Mouse (Mus musculus) G1E-ER4 (cell line): ENCODE results near the gene Krt86. TPM values are rescaled to one million over a fixed set of nuclear protein-coding genes. Genes with fewer than 3 reads are reported as not detected.

ENCODE experiments used
- GATA1 ChIP-seq: IDR thresholded peaks from one replicate; pipeline ENCODE4 v1.8.0; 2012; ENCODE audit warnings: low read length, inconsistent platforms
- polyA plus RNA-seq: library from polyadenylated mRNA; stranded (reverse); fragments of >175 nt; gene quantifications from 2 replicates; pipeline ENCODE4 v1.2.3, GENCODE M21; 2012

The Krt86 gene
- polyA plus RNA-seq = not detected in 2 replicates

DNA sequence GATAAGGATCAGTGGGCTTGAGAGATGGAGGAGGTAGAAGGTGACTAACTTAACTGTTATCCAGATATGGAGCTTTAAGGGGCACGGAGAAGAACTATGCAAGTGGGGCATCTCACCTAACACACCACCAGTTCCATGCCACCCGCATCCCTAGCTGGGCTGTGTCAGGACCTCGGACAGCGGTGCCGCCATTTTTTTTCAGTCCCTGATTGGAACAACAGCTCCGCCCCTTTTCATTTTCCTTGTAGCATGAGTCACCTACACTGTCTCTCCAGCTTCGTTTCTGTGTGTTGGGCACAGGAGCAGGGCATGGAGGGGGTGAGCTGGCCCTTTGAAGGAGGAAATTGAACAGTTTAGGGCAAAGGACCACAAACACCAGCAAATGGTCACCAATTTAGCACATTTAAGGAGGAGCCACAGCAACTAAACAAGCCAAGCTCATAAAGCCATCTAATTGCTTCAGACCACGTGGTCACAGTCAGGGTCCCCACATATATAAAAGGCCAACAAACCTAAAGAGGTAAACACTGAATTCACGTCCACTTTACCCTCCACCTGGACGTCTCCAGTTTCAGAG lies at the start of gene Krt86:
Gene Krt86, plus strand, starts transcription at position 527 of the 577 bp plus-strand sequence.
- TF ChIP-seq GATA1 = no peak

DNA sequence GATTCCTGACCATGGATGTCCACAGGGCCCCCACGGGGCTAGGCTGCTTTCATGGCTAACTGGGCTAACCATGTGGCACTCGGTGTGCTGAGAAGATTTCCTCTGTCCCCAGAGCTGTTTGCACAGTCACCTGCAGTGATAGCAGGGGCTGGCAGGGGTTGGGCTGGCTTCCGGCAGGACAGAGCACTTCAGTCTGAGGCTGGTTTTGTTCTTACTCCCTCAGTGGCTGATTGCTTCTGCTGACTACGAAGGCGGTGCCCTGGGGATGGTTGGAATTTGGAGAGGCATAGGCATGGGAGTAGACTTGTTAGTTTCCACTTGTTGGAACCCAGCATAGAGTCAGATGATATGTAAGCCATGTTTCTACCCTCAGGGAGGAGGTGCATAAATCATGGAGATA lies 48.4 kb upstream of the Krt86 start:
- TF ChIP-seq GATA1 = no peak

- no peak for TF ChIP-seq GATA1
Measured at GRCm38 (mm10) chr15:101436611-101437010, 36.7 kb upstream of the Krt86 start.

GRCm38 (mm10) chr15:101438555-101438954 lies 34.7 kb upstream of the Krt86 start, which contains the start of gene Krt87:
Gene Krt87, minus strand, starts transcription at chr15:101438804.
- TF ChIP-seq GATA1 = no peak

- TF ChIP-seq GATA1 = no peak
Measured at GRCm38 (mm10) chr15:101440837-101441236, 32.4 kb upstream of the Krt86 start.

- TF ChIP-seq GATA1 = no peak
Measured at GRCm38 (mm10) chr15:101446572-101446971, 26.7 kb upstream of the Krt86 start.

- TF ChIP-seq GATA1 = no peak
Measured at GRCm38 (mm10) chr15:101447444-101447843, 25.8 kb upstream of the Krt86 start, which contains the start of gene Krt88. Gene Krt88, plus strand, starts transcription at chr15:101447744.

GRCm38 (mm10) chr15:101453093-101453736 lies 20.1 kb upstream of the Krt86 start:
- no peak for TF ChIP-seq GATA1

- no peak for TF ChIP-seq GATA1
Measured at GRCm38 (mm10) chr15:101454774-101455173, 18.5 kb upstream of the Krt86 start.

DNA sequence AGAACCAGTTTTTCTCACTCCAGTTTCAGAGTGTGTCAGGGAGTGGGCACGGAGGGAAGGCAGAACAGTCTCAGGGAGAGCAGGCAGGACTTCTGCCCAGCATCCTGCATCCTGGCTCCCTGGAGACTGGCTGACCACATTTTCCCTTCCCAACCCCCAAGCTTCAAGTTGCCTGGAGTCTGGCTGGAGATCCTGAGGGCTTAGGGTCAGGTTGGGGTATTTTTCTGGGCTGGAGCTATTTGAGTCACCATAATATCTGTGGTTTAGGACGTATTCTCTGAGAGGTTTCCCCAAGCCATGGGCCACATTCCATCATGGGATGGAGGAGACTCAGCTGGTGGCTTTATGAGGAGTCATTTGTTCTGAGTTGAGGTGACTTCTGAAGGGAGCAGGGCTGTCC lies 18.0 kb upstream of the Krt86 start:
- TF ChIP-seq GATA1 = no peak

GRCm38 (mm10) chr15:101455891-101456290 lies 17.4 kb upstream of the Krt86 start:
- TF ChIP-seq GATA1 = no peak

DNA sequence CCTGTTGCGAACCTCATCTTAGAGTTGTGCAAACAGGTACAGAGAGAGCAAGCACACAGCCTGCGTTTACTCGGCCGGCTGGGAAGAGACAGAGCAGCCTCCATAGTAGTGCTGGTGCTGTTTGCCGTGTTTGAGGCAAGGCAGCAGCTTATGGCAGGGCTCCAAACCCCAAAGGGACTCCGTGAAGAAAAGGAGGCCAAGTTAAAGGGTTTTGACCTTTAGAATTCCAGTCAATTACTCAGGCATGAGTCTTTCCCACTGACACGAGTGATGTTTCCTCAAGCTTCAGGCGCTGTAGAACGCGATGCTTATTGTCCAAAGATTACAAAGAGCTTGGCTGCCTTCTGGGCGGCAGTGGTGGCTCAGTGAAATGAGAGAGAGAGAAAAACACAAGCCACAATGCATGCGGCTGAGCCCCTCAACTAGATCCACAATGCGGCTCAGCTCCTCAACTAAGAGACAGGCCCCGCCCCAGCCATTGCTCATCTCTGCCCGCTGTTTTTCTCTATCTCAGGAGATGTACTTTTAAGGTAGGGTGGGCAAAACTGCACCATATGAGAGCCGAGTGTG lies 14.8 kb upstream of the Krt86 start:
- TF ChIP-seq GATA1 = no peak

GRCm38 (mm10) chr15:101459283-101459682 lies 14.0 kb upstream of the Krt86 start:
- TF ChIP-seq GATA1 = no peak

DNA sequence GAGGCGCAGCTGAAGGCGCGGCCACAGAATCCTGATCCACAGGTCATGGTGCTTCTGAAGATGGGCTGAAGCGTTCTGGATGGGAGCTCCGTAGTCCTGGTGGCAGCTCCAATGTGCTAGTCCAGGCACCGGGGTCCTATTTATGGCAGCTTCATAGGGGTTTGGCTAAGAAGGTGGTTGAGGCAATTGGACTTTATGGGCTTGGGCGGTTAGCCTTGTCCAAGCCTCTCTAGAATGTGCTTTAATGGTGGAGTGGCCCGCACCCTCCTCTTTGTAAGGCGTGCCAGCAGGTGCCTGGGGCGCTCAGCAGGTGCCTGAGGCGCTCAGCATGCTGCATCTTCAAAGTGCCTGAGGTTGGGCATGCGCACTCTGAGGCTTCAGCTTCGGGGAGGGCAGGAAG lies 9.6 kb upstream of the Krt86 start, which contains the start of gene Krt81:
Gene Krt81, minus strand, starts transcription at position 101 of the 400 bp plus-strand sequence.
- TF ChIP-seq GATA1 = no peak

DNA sequence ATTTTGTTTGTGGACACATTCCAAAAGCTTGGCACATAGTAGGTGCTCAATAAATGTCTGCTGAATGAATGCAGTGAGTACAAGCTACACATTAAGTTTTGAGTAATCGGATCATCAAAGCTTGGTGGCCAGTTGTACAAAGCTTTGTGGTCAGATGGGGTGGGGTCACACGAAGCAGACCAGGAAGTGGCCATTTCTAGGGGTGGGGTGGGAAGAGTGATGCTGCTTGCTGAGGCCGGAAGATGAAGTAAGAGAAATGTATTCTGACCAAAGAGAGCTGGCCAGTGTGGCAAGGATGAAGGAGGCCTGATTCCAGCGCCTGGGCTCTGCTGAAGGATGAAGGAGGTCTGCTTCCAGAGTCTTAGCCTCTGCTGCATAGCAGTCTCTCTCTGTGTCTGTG lies 4.2 kb upstream of the Krt86 start:
- no peak for TF ChIP-seq GATA1

- TF ChIP-seq GATA1 = no peak
Measured at GRCm38 (mm10) chr15:101479007-101479665, 5.9 kb downstream of the Krt86 start.

- no peak for TF ChIP-seq GATA1
Measured at GRCm38 (mm10) chr15:101479666-101480060, 6.4 kb downstream of the Krt86 start.
